Mouse (Mus musculus) B cell, adult 2 months (primary cell): ENCODE measurements around the gene Ube2d1.
A peak's percentile ranks its signal among the peaks of the same experiment; 100 is the strongest.

Source experiments
- DNase-seq, 2 experiments: peaks; one replicate each; pipeline ENCODE4 v3.0.0; 2022

The Ube2d1 gene

GRCm38 (mm10) chr10:71218228-71218892, 66.7 kb downstream of the Ube2d1 start:
- DNase-seq: peak; percentile 67 to 71

GRCm38 (mm10) chr10:71215996-71216395, 69.1 kb downstream of the Ube2d1 start:
- DNase-seq: no peak
